Mouse (Mus musculus) lung, postnatal 0 days (tissue): Measurements from ENCODE around the gene Hsd17b12.

Source experiments
- CTCF ChIP-seq: IDR thresholded peaks from 2 replicates; pipeline ENCODE4 v1.5.1; 2016; ENCODE audit warnings: antibody characterized with exemption, mild to moderate bottlenecking
- EP300 ChIP-seq: IDR thresholded peaks from 2 replicates; pipeline ENCODE4 v1.6.1; 2016; ENCODE audit warnings: antibody characterized with exemption, mild to moderate bottlenecking, control low read depth

DNA sequence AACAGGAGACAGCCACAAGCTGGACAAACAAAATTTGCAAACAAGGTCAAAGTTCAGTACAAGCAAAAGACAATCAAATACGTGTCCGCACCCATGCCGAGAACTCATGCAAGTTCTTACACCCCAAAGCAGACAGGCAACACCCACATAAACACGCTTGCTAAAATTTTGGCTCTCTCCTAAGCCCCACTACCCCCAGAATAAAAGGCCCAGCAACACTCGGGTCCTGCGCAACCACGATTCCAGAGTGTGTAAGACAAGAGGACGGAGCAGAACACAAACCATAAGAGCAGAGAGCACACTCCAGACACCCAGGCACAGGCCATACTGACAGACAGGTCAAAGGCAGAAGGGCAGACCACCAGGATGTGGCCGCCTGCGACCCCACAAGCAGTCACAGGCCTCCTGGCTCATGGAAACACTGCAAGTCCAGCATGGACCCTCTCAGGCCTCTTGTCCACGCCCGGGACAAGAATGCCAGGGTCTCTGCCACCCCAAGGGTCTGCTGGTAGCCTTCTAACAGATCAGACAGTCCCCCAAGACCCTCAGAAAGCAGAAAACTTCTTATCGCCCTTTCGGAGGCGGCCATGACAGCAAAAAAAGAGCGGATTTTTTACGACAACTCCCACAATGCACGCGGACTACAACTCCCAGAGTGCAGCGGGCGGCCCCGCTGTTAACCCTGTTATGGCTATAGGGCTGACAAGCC lies 20.7 kb upstream of the Hsd17b12 start:
- TF ChIP-seq CTCF (no peak), EP300 (no peak)
